Mouse (Mus musculus): ENCODE results near the gene 1700022I11Rik. TPM values are rescaled to one million over a fixed set of nuclear protein-coding genes. Genes with fewer than 3 reads are reported as not detected.

The 1700022I11Rik gene
- polyA plus RNA-seq, 2 experiments = 0.07 to 0.44 TPM

GRCm38 (mm10) chr4:42924095-42924710, 45.2 kb upstream of the 1700022I11Rik start:
- Histone ChIP-seq H3K9ac (replicated peaks) (no peak overlapping the region), H3K27ac (no peak overlapping the region), H3K27me3 (ENCODE audit: control insufficient read depth, insufficient read depth, low read length) (peaks cover 7% of the 10 kb centered on the region), H3K36me3 (replicated peaks; ENCODE audit: control insufficient read depth, insufficient read depth, low read depth) (no peaks in the 10 kb centered on the region), H3K4me3 (ENCODE audit: insufficient read depth in 1 of 2, low read depth in 2 of 2, low read length in 2 of 2) (no peak overlapping the region), H3K9me3 (ENCODE audit: control insufficient read depth, low read length) (no peaks in the 10 kb centered on the region), H3K4me2 (ENCODE audit: low read depth) (no peak overlapping the region), H3K4me1 (replicated peaks; ENCODE audit: control insufficient read depth in 2 of 2, insufficient read depth in 2 of 2, low read length in 1 of 2) (no peaks in the 10 kb centered on the region)
- DNase-seq (ENCODE audit: low read depth in 3 of 3, low spot score in 3 of 3) (no peak), ATAC-seq (ENCODE audit: insufficient read depth) (no peak)
- 68% methylated on average over 13 of the region's 13 CpGs for WGBS (ENCODE audit: insufficient replicate concordance)
- TF ChIP-seq CTCF (IDR thresholded peaks at IDR 0.05; ENCODE audit: low read depth) = no peak
- TF ChIP-seq EP300 (IDR thresholded peaks at IDR 0.05; ENCODE audit: low read depth) = no peak

- Histone ChIP-seq H3K4me1 (replicated peaks; ENCODE audit: control insufficient read depth in 2 of 2, insufficient read depth in 2 of 2, low read length in 1 of 2) (no peaks in the 10 kb centered on the region), H3K9me3 (ENCODE audit: control insufficient read depth, low read length) (no peaks in the 10 kb centered on the region), H3K27me3 (ENCODE audit: control insufficient read depth, insufficient read depth, low read length) (peaks cover 7% of the 10 kb centered on the region), H3K4me3 (ENCODE audit: insufficient read depth in 1 of 2, low read depth in 2 of 2, low read length in 2 of 2) (no peak overlapping the region), H3K36me3 (replicated peaks; ENCODE audit: control insufficient read depth, insufficient read depth, low read depth) (no peaks in the 10 kb centered on the region), H3K4me2 (ENCODE audit: low read depth) (no peak overlapping the region), H3K27ac (no peak overlapping the region), H3K9ac (replicated peaks) (no peak overlapping the region)
- no peak for TF ChIP-seq EP300 (IDR thresholded peaks at IDR 0.05; ENCODE audit: low read depth)
- TF ChIP-seq CTCF (IDR thresholded peaks at IDR 0.05; ENCODE audit: low read depth) = peak; percentile 57
- WGBS (ENCODE audit: insufficient replicate concordance) = 57% methylated on average over 5 of the region's 5 CpGs
- DNase-seq (ENCODE audit: low read depth in 3 of 3, low spot score in 3 of 3) (no peak), ATAC-seq (ENCODE audit: insufficient read depth) (no peak)
These were observed 41.2 kb upstream of the 1700022I11Rik start for GRCm38 (mm10) chr4:42928209-42928608.

GRCm38 (mm10) chr4:42928952-42929351, 40.5 kb upstream of the 1700022I11Rik start:
- no peaks in the 10 kb centered on the region for H3K4me1 ChIP-seq (replicated peaks; ENCODE audit: control insufficient read depth in 2 of 2, insufficient read depth in 2 of 2, low read length in 1 of 2)
- ATAC-seq (ENCODE audit: insufficient read depth) (no peak), DNase-seq (ENCODE audit: low read depth in 3 of 3, low spot score in 3 of 3) (no peak)
- H3K36me3 ChIP-seq (replicated peaks; ENCODE audit: control insufficient read depth, insufficient read depth, low read depth) = no peaks in the 10 kb centered on the region
- 75% methylated on average over 9 of the region's 9 CpGs for WGBS (ENCODE audit: insufficient replicate concordance)
- TF ChIP-seq EP300 (IDR thresholded peaks at IDR 0.05; ENCODE audit: low read depth) (no peak), CTCF (IDR thresholded peaks at IDR 0.05; ENCODE audit: low read depth) (no peak)
- no peak overlapping the region for H3K27ac ChIP-seq
- H3K4me2 ChIP-seq (ENCODE audit: low read depth) = no peak overlapping the region
- H3K27me3 ChIP-seq (ENCODE audit: control insufficient read depth, insufficient read depth, low read length) = peaks cover 7% of the 10 kb centered on the region
- H3K9ac ChIP-seq (replicated peaks) = no peak overlapping the region
- no peak overlapping the region for H3K4me3 ChIP-seq (ENCODE audit: insufficient read depth in 1 of 2, low read depth in 2 of 2, low read length in 2 of 2)
- no peaks in the 10 kb centered on the region for H3K9me3 ChIP-seq (ENCODE audit: control insufficient read depth, low read length)

- ATAC-seq (ENCODE audit: insufficient read depth) (no peak), DNase-seq (ENCODE audit: low read depth in 3 of 3, low spot score in 3 of 3) (no peak)
- Histone ChIP-seq H3K27me3 (ENCODE audit: control insufficient read depth, insufficient read depth, low read length) (no peaks in the 10 kb centered on the region), H3K27ac (no peak overlapping the region), H3K36me3 (replicated peaks; ENCODE audit: control insufficient read depth, insufficient read depth, low read depth) (no peaks in the 10 kb centered on the region), H3K4me3 (ENCODE audit: insufficient read depth in 1 of 2, low read depth in 2 of 2, low read length in 2 of 2) (no peak overlapping the region), H3K9me3 (ENCODE audit: control insufficient read depth, low read length) (no peaks in the 10 kb centered on the region), H3K9ac (replicated peaks) (no peak overlapping the region), H3K4me1 (replicated peaks; ENCODE audit: control insufficient read depth in 2 of 2, insufficient read depth in 2 of 2, low read length in 1 of 2) (no peaks in the 10 kb centered on the region), H3K4me2 (ENCODE audit: low read depth) (no peak overlapping the region)
- TF ChIP-seq CTCF (IDR thresholded peaks at IDR 0.05; ENCODE audit: low read depth) (no peak), EP300 (IDR thresholded peaks at IDR 0.05; ENCODE audit: low read depth) (no peak)
- WGBS (ENCODE audit: insufficient replicate concordance) = 56% methylated on average over 8 of the region's 8 CpGs
These were observed 37.0 kb upstream of the 1700022I11Rik start for GRCm38 (mm10) chr4:42932229-42932969.

- H3K27ac ChIP-seq = no peak overlapping the region
- WGBS (ENCODE audit: insufficient replicate concordance) = 4% methylated on average over 22 of the region's 22 CpGs
- ATAC-seq (ENCODE audit: insufficient read depth) (no peak), DNase-seq (ENCODE audit: low read depth in 3 of 3, low spot score in 3 of 3) (peak in 1 of 3 experiments; percentile 12)
- no peaks in the 10 kb centered on the region for H3K36me3 ChIP-seq (replicated peaks; ENCODE audit: control insufficient read depth, insufficient read depth, low read depth)
- H3K4me2 ChIP-seq (ENCODE audit: low read depth) = no peak overlapping the region
- H3K27me3 ChIP-seq (ENCODE audit: control insufficient read depth, insufficient read depth, low read length) = no peaks in the 10 kb centered on the region; the same call in 1 of the 2 replicates
- no peak for TF ChIP-seq EP300 (IDR thresholded peaks at IDR 0.05; ENCODE audit: low read depth)
- 0 out of 2 replicates have a peak, but pooled peaks have one; percentile 24 for TF ChIP-seq CTCF (IDR thresholded peaks at IDR 0.05; ENCODE audit: low read depth)
- H3K4me1 ChIP-seq (replicated peaks; ENCODE audit: control insufficient read depth in 2 of 2, insufficient read depth in 2 of 2, low read length in 1 of 2) = no peaks in the 10 kb centered on the region
- H3K9me3 ChIP-seq (ENCODE audit: control insufficient read depth, low read length) = no peaks in the 10 kb centered on the region
- H3K4me3 ChIP-seq (ENCODE audit: insufficient read depth in 1 of 2, low read depth in 2 of 2, low read length in 2 of 2) = no peak overlapping the region
- H3K9ac ChIP-seq (replicated peaks) = no peak overlapping the region
These were observed 35.8 kb upstream of the 1700022I11Rik start for GRCm38 (mm10) chr4:42933630-42934029.

Data from liver, embryonic 14.5 days (tissue).